Mouse (Mus musculus) MEL (cell line): Measurements from ENCODE around the gene Tgm5. TPM values are rescaled to one million over a fixed set of nuclear protein-coding genes. Genes with fewer than 3 reads are reported as not detected.

ENCODE experiments used
- DNase-seq: peaks from one replicate; pipeline ENCODE4 v3.0.0; 2011; ENCODE audit warnings: low read depth, low spot score
- H3K27ac ChIP-seq: 2 replicates; pipeline ENCODE4 v1.5.1; 2012; ENCODE audit warnings: low read depth, mild to moderate bottlenecking, control low read depth, low read length, moderate library complexity; ENCODE audit not compliant: control insufficient read depth
- H3K27me3 ChIP-seq, 2 experiments: fragments of 150-350 bp in 1 of 2; sonication (generic) in 1 of 2; 2 replicates each; pipeline ENCODE4 v1.6.1; 2012; ENCODE audit warnings: low read length in 2 of 2, mild to moderate bottlenecking in 2 of 2, improper control_type of control experiment in 1 of 2, moderate library complexity in 1 of 2; ENCODE audit not compliant: insufficient read depth in 2 of 2, control insufficient read depth in 1 of 2
- H3K36me3 ChIP-seq, 2 experiments: 2 replicates each; pipeline ENCODE4 v1.6.1; 2012 to 2014; ENCODE audit warnings: low read length in 2 of 2, improper control_type of control experiment in 1 of 2, inconsistent platforms in 1 of 2, mild to moderate bottlenecking in 1 of 2; ENCODE audit not compliant: insufficient read depth in 2 of 2, control insufficient read depth in 1 of 2
- H3K4me1 ChIP-seq, 2 experiments: fragments of 150-350 bp in 1 of 2; sonication (generic) in 1 of 2; 2 replicates each; pipeline ENCODE4 v1.6.1; 2012; ENCODE audit warnings: low read length in 2 of 2, improper control_type of control experiment in 1 of 2, mild to moderate bottlenecking in 1 of 2; ENCODE audit not compliant: insufficient read depth in 2 of 2, control insufficient read depth in 1 of 2
- H3K4me3 ChIP-seq, 2 experiments: fragments of 150-350 bp in 1 of 2; sonication (generic) in 1 of 2; 2 replicates each; pipeline ENCODE4 v1.5.1; 2012; ENCODE audit warnings: low read depth in 2 of 2, low read length in 2 of 2, mild to moderate bottlenecking in 2 of 2, moderate library complexity in 2 of 2, control low read depth in 1 of 2, improper control_type of control experiment in 1 of 2; ENCODE audit not compliant: control insufficient read depth in 1 of 2, insufficient read depth in 1 of 2
- H3K79me2 ChIP-seq: 2 replicates; pipeline ENCODE4 v1.6.1; 2012; ENCODE audit warnings: mild to moderate bottlenecking, low read length, moderate library complexity; ENCODE audit not compliant: control insufficient read depth, poor library complexity, insufficient read depth
- H3K9ac ChIP-seq: 2 replicates; pipeline ENCODE4 v1.6.1; 2012; ENCODE audit warnings: low read depth, mild to moderate bottlenecking, control low read depth, low read length, moderate library complexity; ENCODE audit not compliant: control insufficient read depth, poor library complexity, severe bottlenecking
- H3K9me3 ChIP-seq: fragments of 150-350 bp; sonication (generic); replicated peaks from 2 replicates; pipeline ENCODE4 v1.6.1; 2012; ENCODE audit warnings: mild to moderate bottlenecking, low read length, improper control_type of control experiment, moderate library complexity; ENCODE audit not compliant: insufficient read depth
- CHD2 ChIP-seq: IDR thresholded peaks from 2 replicates; pipeline ENCODE4 v1.6.1; 2011; ENCODE audit warnings: low read length, improper control_type of control experiment
- ELF1 ChIP-seq: IDR thresholded peaks from 2 replicates; pipeline ENCODE4 v1.6.1; 2014; ENCODE audit warnings: low read depth, mild to moderate bottlenecking, inconsistent platforms, low read length, improper control_type of control experiment, moderate library complexity
- EP300 ChIP-seq, 2 experiments: IDR thresholded peaks; 2 replicates each; pipeline ENCODE4 v1.6.1; 2011; ENCODE audit warnings: improper control_type of control experiment in 2 of 2, low read length in 2 of 2, low read depth in 1 of 2, mild to moderate bottlenecking in 1 of 2
- ETS1 ChIP-seq: IDR thresholded peaks from 2 replicates; pipeline ENCODE4 v1.6.1; 2012; ENCODE audit warnings: low read depth, mild to moderate bottlenecking, inconsistent platforms, low read length, improper control_type of control experiment, moderate library complexity
- GABPA ChIP-seq: IDR thresholded peaks from 2 replicates; pipeline ENCODE4 v1.6.1; 2012; ENCODE audit warnings: low read depth, mild to moderate bottlenecking, inconsistent platforms, low read length, improper control_type of control experiment, moderate library complexity
- GATA1 ChIP-seq: IDR thresholded peaks from 2 replicates; pipeline ENCODE4 v1.6.1; 2011; ENCODE audit warnings: low read depth, low read length, improper control_type of control experiment
- KAT2A ChIP-seq: conservative IDR thresholded peaks from 2 replicates; pipeline ENCODE4 v1.6.1; 2012; ENCODE audit warnings: low read depth, low read length, improper control_type of control experiment, inconsistent platforms
- MAFK ChIP-seq: IDR thresholded peaks from 2 replicates; pipeline ENCODE4 v1.6.1; 2011; ENCODE audit warnings: low read depth, mild to moderate bottlenecking, low read length, improper control_type of control experiment, borderline replicate concordance
- MYC ChIP-seq: IDR thresholded peaks from 2 replicates; pipeline ENCODE4 v1.6.1; 2011; ENCODE audit warnings: low read depth, mild to moderate bottlenecking, low read length, improper control_type of control experiment, moderate library complexity
- NRF1 ChIP-seq: IDR thresholded peaks from 2 replicates; pipeline ENCODE4 v1.6.1; 2014; ENCODE audit warnings: low read depth, mild to moderate bottlenecking, inconsistent platforms, low read length, improper control_type of control experiment, moderate library complexity; ENCODE audit not compliant: poor library complexity, insufficient read depth, severe bottlenecking
- POLR2A ChIP-seq, 2 experiments: IDR thresholded peaks; 2 replicates each; pipeline ENCODE4 v1.6.1; 2011 to 2012; ENCODE audit warnings: low read length in 2 of 2, mild to moderate bottlenecking in 2 of 2, control low read depth in 1 of 2, improper control_type of control experiment in 1 of 2, low read depth in 1 of 2, moderate library complexity in 1 of 2; ENCODE audit not compliant: control insufficient read depth in 1 of 2, insufficient read depth in 1 of 2, poor library complexity in 1 of 2
- SIN3A ChIP-seq: IDR thresholded peaks from 2 replicates; pipeline ENCODE4 v1.6.1; 2012; ENCODE audit warnings: low read length, improper control_type of control experiment, inconsistent platforms
- TAL1 ChIP-seq: IDR thresholded peaks from 2 replicates; pipeline ENCODE4 v1.6.1; 2012; ENCODE audit warnings: mild to moderate bottlenecking, inconsistent platforms, low read length, moderate library complexity, mixed read lengths
- TCF12 ChIP-seq: IDR thresholded peaks from 2 replicates; pipeline ENCODE4 v1.6.1; 2014; ENCODE audit warnings: low read depth, mild to moderate bottlenecking, inconsistent platforms, low read length, improper control_type of control experiment, moderate library complexity
- USF2 ChIP-seq, 2 experiments: IDR thresholded peaks; 2 replicates each; pipeline ENCODE4 v1.6.1; 2011 to 2012; ENCODE audit warnings: improper control_type of control experiment in 2 of 2, low read length in 2 of 2, borderline replicate concordance in 1 of 2, inconsistent platforms in 1 of 2, low read depth in 1 of 2, mild to moderate bottlenecking in 1 of 2; ENCODE audit not compliant: insufficient read depth in 1 of 2
- ZC3H11A ChIP-seq: IDR thresholded peaks from 2 replicates; pipeline ENCODE4 v1.6.1; 2012; ENCODE audit warnings: low read depth, mild to moderate bottlenecking, inconsistent platforms, low read length, improper control_type of control experiment
- polyA plus RNA-seq, 2 experiments: library from polyadenylated mRNA; stranded (reverse) in 1 of 2; unstranded in 1 of 2; fragments of >175 nt in 1 of 2; fragments of >200 nt in 1 of 2; gene quantifications; 2 replicates each; pipeline versions ENCODE4 v1.2.1 to v1.2.4; 2012; ENCODE audit warnings: low replicate concordance in 2 of 2, low read depth in 1 of 2; ENCODE audit not compliant: insufficient read length in 2 of 2, insufficient read depth in 1 of 2, missing spikeins in 1 of 2
- total RNA-seq: library from RNA; depleted of rRNA; stranded (reverse); fragments of 300-350 nt; gene quantifications from 2 replicates; pipeline ENCODE4 v1.2.3, GENCODE M21; 2012

Gene Tgm5
- total and polyA plus RNA-seq, 3 experiments: not detected

GRCm38 (mm10) chr2:121036733-121037341, 48.8 kb downstream of the Tgm5 start, which contains the start of gene Epb42:
Epb42 (minus strand) TSS chr2:121037072.
- Histone ChIP-seq H3K9ac (peak within 1 kb of the TSS; percentile 24), H3K79me2 (no peaks in the 10 kb centered on the region), H3K27ac (peak within 1 kb of the TSS; percentile 88)
- 0 out of 2 replicates have a peak, but pooled peaks have one; percentile 29 for TF ChIP-seq MYC
- TF ChIP-seq KAT2A: no peak
- TF ChIP-seq SIN3A: peak; percentile 70
- peak; percentile 95 for TF ChIP-seq TAL1
- TF ChIP-seq TCF12: peak; percentile 89
- peak; percentile 88 for TF ChIP-seq GATA1
- TF ChIP-seq EP300 (IDR thresholded peaks at IDR 0.05; ENCODE audit: low read depth in 1 of 2, low read length in 2 of 2): peak; percentile 79 to 80
- no peak for TF ChIP-seq NRF1
- TF ChIP-seq ETS1: peak; percentile 93
- TF ChIP-seq USF2 (IDR thresholded peaks at IDR 0.05; ENCODE audit: borderline replicate concordance in 1 of 2, insufficient read depth in 1 of 2, low read depth in 1 of 2, low read length in 2 of 2): no peak
- TF ChIP-seq, all 39 proteins: peak for 7
- Histone ChIP-seq H3K9me3 (no peaks in the 10 kb centered on the region), H3K4me3 (peak within 1 kb of the TSS; percentile 1 to 17; a peak in 3 of 4 replicates), H3K36me3 (peaks cover 0 to 10% of the 10 kb centered on the region in 2 experiments; a peak in 2 of 4 replicates), H3K27me3 (no peaks in the 10 kb centered on the region), H3K4me1 (peaks cover 6 to 22% of the 10 kb centered on the region in 2 experiments)
- peak; percentile 80 for DNase-seq

- Histone ChIP-seq H3K4me3 (no peak overlapping the region), H3K36me3 (no peaks in the 10 kb centered on the region), H3K9me3 (no peaks in the 10 kb centered on the region), H3K27me3 (no peaks in the 10 kb centered on the region), H3K27ac (no peak overlapping the region), H3K9ac (no peak overlapping the region), H3K79me2 (no peaks in the 10 kb centered on the region), H3K4me1 (no peaks in the 10 kb centered on the region)
- TF ChIP-seq ETS1: no peak
- no peak for TF ChIP-seq MAFK
- TF ChIP-seq POLR2A (IDR thresholded peaks at IDR 0.05; ENCODE audit: control insufficient read depth in 1 of 2, insufficient read depth in 1 of 2, low read depth in 1 of 2, low read length in 2 of 2, poor library complexity in 1 of 2): no peak
- no peak for TF ChIP-seq ZC3H11A
- TF ChIP-seq CHD2: no peak
- TF ChIP-seq GABPA: no peak
- no peak for TF ChIP-seq ELF1
- DNase-seq: no peak
Observed at GRCm38 (mm10) chr2:121022918-121023317, 62.7 kb downstream of the Tgm5 start.
